Mouse (Mus musculus): ENCODE data around the gene Wwox. TPM values are rescaled to one million over a fixed set of nuclear protein-coding genes. Genes with fewer than 3 reads are reported as not detected.

Gene Wwox
- polyA plus RNA-seq, 1 experiment from 2014 or later = 10.2 TPM

DNA sequence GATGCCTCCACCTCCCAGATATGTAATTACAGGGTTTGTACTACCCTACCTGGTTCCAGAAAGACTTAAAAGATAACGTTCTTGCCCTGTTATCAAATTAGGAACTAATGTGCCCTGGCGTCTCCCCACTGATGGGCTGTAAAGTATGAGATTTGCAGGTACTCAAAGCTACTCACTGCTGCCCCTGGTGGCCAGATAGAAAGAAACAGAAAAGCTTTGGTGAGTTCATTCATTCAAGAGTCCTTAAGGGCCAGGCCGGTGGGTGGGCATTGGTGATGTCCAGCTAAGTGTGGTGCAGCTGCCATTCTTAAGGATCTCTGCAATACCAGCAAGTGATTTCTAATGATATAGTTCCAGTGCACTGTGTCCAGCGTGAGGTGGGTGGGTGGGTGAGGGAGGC lies 2.2 kb downstream of the Wwox start:
- Histone ChIP-seq H3K4me2 (no peak overlapping the region), H3K27ac (no peak overlapping the region), H3K36me3 (ENCODE audit: poor library complexity, severe bottlenecking) (no peaks in the 10 kb centered on the region), H3K4me1 (peaks cover 10% of the 10 kb centered on the region), H3K9ac (no peak overlapping the region), H3K27me3 (no peaks in the 10 kb centered on the region), H3K4me3 (no peak overlapping the region), H3K9me3 (replicated peaks) (no peaks in the 10 kb centered on the region)
- no peak for ATAC-seq
- 82% methylated on average over 4 of the region's 4 CpGs for WGBS

DNA sequence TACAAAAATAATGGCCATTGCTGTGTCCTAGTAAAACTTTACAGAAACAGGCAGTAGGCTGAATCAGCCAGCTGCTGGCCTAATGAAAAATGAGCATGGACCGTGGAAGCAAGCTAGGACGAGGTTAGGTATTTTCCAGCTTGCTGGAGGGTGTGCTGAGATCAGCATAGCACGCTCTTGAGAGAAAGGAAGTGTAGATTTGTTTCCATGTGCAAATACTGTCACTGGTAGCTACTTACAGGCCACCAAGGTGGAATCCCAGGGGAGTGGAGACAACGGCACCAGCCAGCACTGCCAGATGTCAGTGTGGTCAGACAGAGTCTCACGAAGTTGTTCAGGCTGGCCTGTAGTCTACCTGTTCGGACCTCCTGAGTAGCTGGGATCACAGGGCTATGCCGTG lies 7.4 kb downstream of the Wwox start:
- no peaks in the 10 kb centered on the region for H3K4me1 ChIP-seq
- H3K4me3 ChIP-seq = no peak overlapping the region
- H3K9ac ChIP-seq = no peak overlapping the region
- H3K27ac ChIP-seq = no peak overlapping the region
- 91% methylated on average over 7 of the region's 7 CpGs for WGBS
- peaks cover 3% of the 10 kb centered on the region; the same call in 1 of the 2 replicates for H3K36me3 ChIP-seq (ENCODE audit: poor library complexity, severe bottlenecking)
- H3K4me2 ChIP-seq = no peak overlapping the region
- H3K27me3 ChIP-seq = peaks cover 9% of the 10 kb centered on the region
- ATAC-seq = no peak
- no peaks in the 10 kb centered on the region for H3K9me3 ChIP-seq (replicated peaks)

DNA sequence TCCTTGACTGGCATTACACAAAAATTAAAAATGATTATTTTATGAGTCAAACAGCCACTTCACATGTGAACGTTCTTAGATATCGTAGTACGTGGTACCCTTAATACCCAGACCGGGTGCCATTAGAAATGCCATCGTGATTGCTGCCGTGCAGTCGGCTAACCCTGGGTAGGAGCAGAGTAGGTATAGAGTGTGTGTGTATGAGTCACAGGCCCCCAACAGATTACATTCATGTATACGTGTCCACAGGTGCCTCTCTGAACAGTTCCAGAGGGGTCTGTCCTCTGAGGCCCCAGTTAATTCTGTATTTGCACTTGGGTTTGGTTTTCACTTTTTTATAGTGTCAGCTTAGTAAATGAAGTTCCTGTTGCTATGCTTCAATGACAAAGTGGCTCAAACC lies 12.8 kb downstream of the Wwox start:
- no peak overlapping the region for H3K4me2 ChIP-seq
- no peak overlapping the region for H3K9ac ChIP-seq
- H3K36me3 ChIP-seq (ENCODE audit: poor library complexity, severe bottlenecking) = peaks cover 3% of the 10 kb centered on the region; the same call in 1 of the 2 replicates
- 77% methylated on average over 8 of the region's 8 CpGs for whole genome bisulfite sequencing
- H3K9me3 ChIP-seq (replicated peaks) = no peaks in the 10 kb centered on the region
- H3K4me3 ChIP-seq = no peak overlapping the region
- peak; percentile 62 for ATAC-seq
- H3K4me1 ChIP-seq = peaks cover 8% of the 10 kb centered on the region; the same call in 1 of the 2 replicates
- peaks cover 17% of the 10 kb centered on the region for H3K27me3 ChIP-seq
- H3K27ac ChIP-seq = no peak overlapping the region

DNA sequence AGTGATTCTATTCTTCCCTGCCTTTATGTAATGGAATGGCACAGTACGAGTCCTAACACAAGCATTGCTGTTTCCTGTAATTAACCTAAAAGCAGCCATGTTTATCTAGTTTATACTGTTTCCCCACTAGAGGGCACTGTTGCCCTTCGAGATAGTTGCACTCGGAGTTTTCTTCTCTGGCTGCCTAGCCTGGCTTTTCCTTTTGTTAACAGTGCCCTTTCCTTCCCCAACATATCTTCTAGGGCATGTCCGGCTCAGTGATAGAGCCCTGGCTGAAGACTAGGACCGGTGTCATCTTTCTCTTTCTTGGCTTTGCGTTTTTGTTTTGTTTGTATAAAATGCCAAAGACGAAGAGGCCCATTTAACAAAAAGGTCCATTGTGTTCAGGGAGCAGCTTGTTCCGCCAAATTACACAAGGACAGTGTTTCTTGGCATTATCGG lies 13.3 kb downstream of the Wwox start:
- H3K4me3 ChIP-seq = 0 out of 2 replicates have a peak overlapping the region, but pooled peaks have one; percentile 7
- H3K4me1 ChIP-seq = peaks cover 8% of the 10 kb centered on the region; the same call in 1 of the 2 replicates
- ATAC-seq = peak; percentile 75
- H3K4me2 ChIP-seq = peak overlapping the region; percentile 49
- no peak overlapping the region for H3K27ac ChIP-seq
- WGBS = 2% methylated on average over 9 of the region's 9 CpGs
- H3K27me3 ChIP-seq = peaks cover 17% of the 10 kb centered on the region
- H3K9ac ChIP-seq = no peak overlapping the region
- H3K36me3 ChIP-seq (ENCODE audit: poor library complexity, severe bottlenecking) = peaks cover 3% of the 10 kb centered on the region; the same call in 1 of the 2 replicates
- no peaks in the 10 kb centered on the region for H3K9me3 ChIP-seq (replicated peaks)

GRCm38 (mm10) chr8:114455302-114455701 lies 15.8 kb downstream of the Wwox start:
- 83% methylated on average over 8 of the region's 8 CpGs for WGBS
- H3K36me3 ChIP-seq (ENCODE audit: poor library complexity, severe bottlenecking) = no peaks in the 10 kb centered on the region
- no peak overlapping the region for H3K27ac ChIP-seq
- no peak for ATAC-seq
- H3K4me1 ChIP-seq = peaks cover 12% of the 10 kb centered on the region; the same call in 1 of the 2 replicates
- no peak overlapping the region for H3K4me3 ChIP-seq
- no peak overlapping the region for H3K9ac ChIP-seq
- H3K4me2 ChIP-seq = no peak overlapping the region
- peaks cover 17% of the 10 kb centered on the region for H3K27me3 ChIP-seq
- no peaks in the 10 kb centered on the region for H3K9me3 ChIP-seq (replicated peaks)

GRCm38 (mm10) chr8:114455953-114456352 lies 16.5 kb downstream of the Wwox start:
- H3K27me3 ChIP-seq = peaks cover 14% of the 10 kb centered on the region
- ATAC-seq = no peak
- H3K9ac ChIP-seq = no peak overlapping the region
- no peak overlapping the region for H3K4me2 ChIP-seq
- H3K9me3 ChIP-seq (replicated peaks) = no peaks in the 10 kb centered on the region
- no peak overlapping the region for H3K27ac ChIP-seq
- 83% methylated on average over 15 of the region's 15 CpGs for WGBS
- no peaks in the 10 kb centered on the region for H3K36me3 ChIP-seq (ENCODE audit: poor library complexity, severe bottlenecking)
- peaks cover 13% of the 10 kb centered on the region; the same call in 1 of the 2 replicates for H3K4me1 ChIP-seq
- no peak overlapping the region for H3K4me3 ChIP-seq

GRCm38 (mm10) chr8:114458113-114458784 lies 18.8 kb downstream of the Wwox start:
- Histone ChIP-seq H3K9me3 (replicated peaks) (no peaks in the 10 kb centered on the region), H3K36me3 (ENCODE audit: poor library complexity, severe bottlenecking) (no peaks in the 10 kb centered on the region), H3K4me1 (peaks cover 13% of the 10 kb centered on the region; the same call in 1 of the 2 replicates), H3K9ac (no peak overlapping the region), H3K4me2 (no peak overlapping the region), H3K27me3 (peaks cover 8% of the 10 kb centered on the region; the same call in 1 of the 2 replicates), H3K27ac (no peak overlapping the region), H3K4me3 (no peak overlapping the region)
- no peak for ATAC-seq
- 63% methylated on average over 25 of the region's 25 CpGs for WGBS

GRCm38 (mm10) chr8:114460600-114460999 lies 21.1 kb downstream of the Wwox start:
- no peak for ATAC-seq
- Histone ChIP-seq H3K27ac (no peak overlapping the region), H3K4me2 (no peak overlapping the region), H3K9me3 (replicated peaks) (no peaks in the 10 kb centered on the region), H3K9ac (no peak overlapping the region), H3K36me3 (ENCODE audit: poor library complexity, severe bottlenecking) (no peaks in the 10 kb centered on the region), H3K4me3 (no peak overlapping the region), H3K27me3 (no peaks in the 10 kb centered on the region), H3K4me1 (peaks cover 15% of the 10 kb centered on the region; the same call in 1 of the 2 replicates)
- 72% methylated on average over 5 of the region's 5 CpGs for WGBS

GRCm38 (mm10) chr8:114462591-114462990 lies 23.1 kb downstream of the Wwox start:
- no peak overlapping the region for H3K9ac ChIP-seq
- H3K4me2 ChIP-seq = no peak overlapping the region
- no peak overlapping the region for H3K27ac ChIP-seq
- H3K4me1 ChIP-seq = peaks cover 15% of the 10 kb centered on the region; the same call in 1 of the 2 replicates
- no peaks in the 10 kb centered on the region for H3K9me3 ChIP-seq (replicated peaks)
- no peaks in the 10 kb centered on the region for H3K36me3 ChIP-seq (ENCODE audit: poor library complexity, severe bottlenecking)
- no peak overlapping the region for H3K4me3 ChIP-seq
- WGBS = 90% methylated on average over 11 of the region's 11 CpGs
- no peak for ATAC-seq
- no peaks in the 10 kb centered on the region for H3K27me3 ChIP-seq

- H3K4me3 ChIP-seq = no peak overlapping the region
- H3K27ac ChIP-seq = no peak overlapping the region
- no peaks in the 10 kb centered on the region for H3K27me3 ChIP-seq
- ATAC-seq = no peak
- H3K9me3 ChIP-seq (replicated peaks) = no peaks in the 10 kb centered on the region
- no peak overlapping the region for H3K4me2 ChIP-seq
- no peaks in the 10 kb centered on the region for H3K36me3 ChIP-seq (ENCODE audit: poor library complexity, severe bottlenecking)
- 59% methylated on average over 10 of the region's 10 CpGs for WGBS
- peaks cover 15% of the 10 kb centered on the region; the same call in 1 of the 2 replicates for H3K4me1 ChIP-seq
- H3K9ac ChIP-seq = no peak overlapping the region
Measured at GRCm38 (mm10) chr8:114463305-114463704, 23.9 kb downstream of the Wwox start.

GRCm38 (mm10) chr8:114468526-114469207 lies 29.2 kb downstream of the Wwox start:
- ATAC-seq = peak; percentile 85
- peak overlapping the region; percentile 54 for H3K27ac ChIP-seq
- no peak overlapping the region for H3K4me2 ChIP-seq
- H3K4me1 ChIP-seq = peaks cover 6% of the 10 kb centered on the region; the same call in 1 of the 2 replicates
- no peak overlapping the region for H3K4me3 ChIP-seq
- no peak overlapping the region for H3K9ac ChIP-seq
- no peaks in the 10 kb centered on the region for H3K9me3 ChIP-seq (replicated peaks)
- H3K36me3 ChIP-seq (ENCODE audit: poor library complexity, severe bottlenecking) = 0 out of 2 replicates have a peak, but pooled peaks cover 5% of the 10 kb centered on the region
- no peaks in the 10 kb centered on the region for H3K27me3 ChIP-seq
- WGBS = 75% methylated on average over 21 of the region's 21 CpGs

- no peak for ATAC-seq
- H3K36me3 ChIP-seq (ENCODE audit: poor library complexity, severe bottlenecking) = 0 out of 2 replicates have a peak, but pooled peaks cover 5% of the 10 kb centered on the region
- H3K27me3 ChIP-seq = no peaks in the 10 kb centered on the region
- no peak overlapping the region for H3K9ac ChIP-seq
- peaks cover 6% of the 10 kb centered on the region; the same call in 1 of the 2 replicates for H3K4me1 ChIP-seq
- 91% methylated on average over 10 of the region's 10 CpGs for WGBS
- H3K4me3 ChIP-seq = no peak overlapping the region
- peak overlapping the region; percentile 54 for H3K27ac ChIP-seq
- no peaks in the 10 kb centered on the region for H3K9me3 ChIP-seq (replicated peaks)
- H3K4me2 ChIP-seq = no peak overlapping the region
Measured at GRCm38 (mm10) chr8:114469208-114469590, 29.7 kb downstream of the Wwox start.

All from forebrain, embryonic 13.5 days (tissue).